Mouse (Mus musculus) monocyte, adult 5-6 weeks (primary cell): ENCODE measurements at regions not wholly inside any gene's neighbourhood (a gene's known extent, or its start where the extent isn't known, plus 50 kb on each side); places are given as distances from the start of the nearest gene placed in this dataset.

Experiments
- ATAC-seq: fragments of 153-309, 156-312 bp; replicated peaks from 2 replicates; pipeline ENCODE4 v1.8.0; 2017; ENCODE audit warnings: mild to moderate bottlenecking; ENCODE audit not compliant: low TSS enrichment, insufficient number of reproducible peaks, severe bottlenecking, poor library complexity, low FRiP score

DNA sequence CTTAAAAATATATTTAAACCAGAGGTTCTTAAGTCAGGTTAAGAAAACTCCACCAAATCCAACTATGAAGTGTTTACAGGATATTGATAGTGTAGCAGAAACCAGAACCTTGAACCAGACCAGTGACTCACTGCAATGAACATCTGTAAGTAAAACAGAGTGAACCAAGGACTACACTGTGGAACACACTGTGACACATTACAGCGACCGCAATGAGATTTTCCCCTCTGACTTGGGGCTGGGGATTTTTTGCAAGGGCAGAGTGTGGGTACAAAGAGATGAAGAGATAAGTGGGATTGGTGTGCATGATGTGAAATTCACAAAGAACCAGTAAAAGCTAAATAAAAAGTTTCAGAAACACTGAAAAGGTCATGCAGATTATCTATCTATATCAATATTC is 73.0 kb upstream of the Nrn1 start:
- ATAC-seq, result no peak

GRCm38 (mm10) chr13:36789360-36789759 is 54.4 kb upstream of the Nrn1 start:
- 0 out of 2 replicates have a peak, but pooled peaks have one; percentile 31 for ATAC-seq
